Mouse (Mus musculus): ENCODE results near the gene Cyp2d26. TPM values are rescaled to one million over a fixed set of nuclear protein-coding genes. Genes with fewer than 3 reads are reported as not detected.

The Cyp2d26 gene
- 0.44 and 1.2 TPM in 2 replicates for polyA plus RNA-seq (2012; rRNA removed)

DNA sequence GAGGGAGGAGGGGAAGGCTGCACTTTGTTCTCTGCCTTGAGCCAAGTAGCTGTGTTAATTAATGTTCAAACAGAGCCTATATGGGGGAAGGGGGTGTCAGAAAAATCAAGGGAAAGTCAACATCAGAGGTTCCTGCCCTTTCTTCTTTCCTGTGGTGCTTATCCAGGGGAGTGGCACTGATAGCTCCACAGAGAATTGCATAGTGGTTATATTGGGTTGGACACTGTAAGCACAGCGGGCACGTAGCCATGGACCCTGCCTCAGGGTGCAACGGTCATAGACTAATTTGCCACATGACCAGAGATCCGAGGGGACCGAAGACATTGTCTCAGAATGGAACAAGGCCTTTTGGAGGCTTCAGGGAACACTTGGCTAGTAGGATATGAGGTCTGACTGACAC is at the start of gene Cyp2d26:
Gene Cyp2d26, minus strand, starts transcription at position 18 of the 400 bp plus-strand sequence.

DNA sequence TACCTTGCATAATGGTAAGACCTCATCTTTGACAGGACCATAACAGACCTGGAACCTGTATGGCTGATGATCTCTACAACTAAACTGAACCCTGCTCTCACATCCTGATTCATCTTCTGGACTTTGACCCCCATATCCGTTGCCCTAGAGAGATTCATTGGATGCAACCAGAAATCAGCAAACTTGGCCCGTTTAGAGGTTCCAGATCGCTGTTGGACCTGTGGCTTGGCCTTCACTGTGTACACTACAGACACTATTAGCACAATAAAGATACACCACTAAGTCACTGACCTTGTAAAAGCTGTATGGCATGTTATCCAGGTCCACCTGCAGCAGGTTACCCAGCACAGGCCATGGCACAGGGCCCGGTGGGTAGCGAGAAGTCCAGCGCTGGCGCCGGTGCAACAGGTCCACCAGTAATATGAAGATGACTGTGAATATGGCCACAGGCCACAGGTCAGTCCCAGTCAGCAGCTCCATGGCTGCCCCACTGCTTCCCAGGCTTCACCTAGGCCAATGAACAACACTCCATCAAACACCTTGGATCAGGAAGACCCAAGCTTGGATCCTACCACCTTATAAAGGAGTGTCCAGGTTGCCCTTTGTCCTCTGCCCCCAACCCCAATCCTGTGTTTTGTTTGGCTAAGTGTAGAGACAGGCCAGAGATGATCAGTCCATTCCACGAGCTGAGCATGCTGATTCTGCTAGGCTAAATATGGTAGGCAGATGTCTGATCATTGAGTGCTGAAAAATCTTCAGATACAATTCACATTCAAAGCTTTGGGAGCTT is 30.3 kb downstream of the Cyp2d26 start, which contains the start of gene Cyp2d40:
Gene Cyp2d40, minus strand, starts transcription at position 553 of the 790 bp plus-strand sequence.

Other genes starting within 250 kb of the Cyp2d26 start
- gene Cyp2d12, start 239.2 kb downstream of the Cyp2d26 start, polyA plus RNA-seq (2012; rRNA removed): 0.07 and 0.28 TPM in 2 replicates
- not detected in 2 replicates for gene Cyp2d34, start 173.3 kb downstream of the Cyp2d26 start, polyA plus RNA-seq (2012; rRNA removed)
- gene Cyp2d40, start 30.1 kb downstream of the Cyp2d26 start, polyA plus RNA-seq (2012; rRNA removed): 0.31 TPM in 1 of 2 replicates, not detected in the other
- gene Tcf20, start 193.6 kb upstream of the Cyp2d26 start, polyA plus RNA-seq (2012; rRNA removed): 21.5 and 24.2 TPM in 2 replicates
- gene Nfam1, start 239.0 kb upstream of the Cyp2d26 start, polyA plus RNA-seq (2012; rRNA removed): 3.6 and 4.4 TPM in 2 replicates

All from ovary, adult 2 months (tissue).